Mouse (Mus musculus) midbrain, embryonic 16.5 days (tissue): ENCODE data around the gene Oca2. TPM values are rescaled to one million over a fixed set of nuclear protein-coding genes. Genes with fewer than 3 reads are reported as not detected.
A peak's percentile ranks its signal among the peaks of the same experiment; 100 is the strongest.

Experiments
- ATAC-seq: fragments of 200-750 bp; cut with Nextera tagmentation; 2 replicates; pipeline ENCODE4 v1.8.0; 2017; ENCODE audit warnings: moderate TSS enrichment
- H3K27ac ChIP-seq: fragments of 300-500 bp; sonication (generic); 2 replicates; pipeline ENCODE4 v1.5.1; 2014; ENCODE audit warnings: mild to moderate bottlenecking, low read length, mixed read lengths
- H3K27me3 ChIP-seq: fragments of 300-500 bp; sonication (generic); 2 replicates; pipeline ENCODE4 v1.6.1; 2014; ENCODE audit warnings: low read depth, low read length, mixed read lengths; ENCODE audit not compliant: control insufficient read depth, insufficient read depth
- H3K36me3 ChIP-seq: fragments of 300-500 bp; sonication (generic); 2 replicates; pipeline ENCODE4 v1.6.1; 2014; ENCODE audit warnings: mild to moderate bottlenecking, low read length, moderate library complexity, mixed read lengths; ENCODE audit not compliant: control insufficient read depth, insufficient read depth
- H3K4me1 ChIP-seq: fragments of 300-500 bp; sonication (generic); 2 replicates; pipeline ENCODE4 v1.6.1; 2014; ENCODE audit warnings: mild to moderate bottlenecking, low read length, mixed read lengths; ENCODE audit not compliant: control insufficient read depth, insufficient read depth
- H3K4me2 ChIP-seq: fragments of 300-500 bp; sonication (generic); 2 replicates; pipeline ENCODE4 v1.6.1; 2014; ENCODE audit warnings: mild to moderate bottlenecking, low read length, mixed read lengths
- H3K4me3 ChIP-seq: fragments of 300-500 bp; sonication (generic); 2 replicates; pipeline ENCODE4 v1.5.1; 2014; ENCODE audit warnings: low read depth, mild to moderate bottlenecking, low read length, moderate library complexity, mixed read lengths
- H3K9ac ChIP-seq: fragments of 300-500 bp; sonication (generic); 2 replicates; pipeline ENCODE4 v1.6.1; 2014; ENCODE audit warnings: low read depth, low read length, mixed read lengths
- H3K9me3 ChIP-seq: fragments of 300-500 bp; sonication (generic); replicated peaks from 2 replicates; pipeline ENCODE4 v1.6.1; 2014; ENCODE audit warnings: mild to moderate bottlenecking, low read length, mixed read lengths; ENCODE audit not compliant: control insufficient read depth, poor library complexity, severe bottlenecking
- WGBS: fragments of 180-500 bp; shearing (Covaris S2); extraction: QIAGEN DNeasy Blood & Tissue Kit; methylation state at CpG from one replicate; pipeline ENCODE4 v1.1.7; 2014; 5-methylcytosine and 5-hydroxymethylcytosine counted together
- polyA plus RNA-seq: library from polyadenylated mRNA; unstranded; fragments of >200 nt; fragmentation: Nextera tagmentation; extraction: Ambion mirVana; gene quantifications from 2 replicates; pipeline ENCODE4 v1.2.1, GENCODE M21; 2015

The Oca2 gene
- polyA plus RNA-seq, 1 experiment from 2014 or later = 0.21 TPM

DNA sequence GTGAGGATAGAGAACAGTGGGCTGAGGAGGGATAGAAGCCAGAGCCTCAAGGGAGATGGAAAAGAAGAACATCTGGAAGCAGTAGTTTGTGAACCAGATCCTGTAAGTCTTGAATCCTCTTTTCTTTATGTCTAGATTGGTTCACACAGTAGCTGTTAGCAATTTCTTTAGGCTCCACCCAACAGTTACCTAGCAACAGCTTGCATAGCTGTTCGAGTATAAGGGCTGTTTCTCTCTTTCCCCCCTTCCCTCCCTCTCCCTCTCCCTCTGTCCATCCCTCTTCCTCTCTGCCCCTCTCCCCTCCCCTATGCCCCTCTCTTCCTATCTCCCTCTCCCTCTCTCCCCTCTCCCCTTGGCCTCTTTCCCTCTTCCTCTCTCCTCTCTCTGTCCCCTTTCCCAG is 312.2 kb downstream of the Oca2 start:
- H3K9ac ChIP-seq = no peak overlapping the region
- H3K27ac ChIP-seq = no peak overlapping the region
- 0% methylated on average over 1 of the region's 1 CpGs for WGBS
- no peaks in the 10 kb centered on the region for H3K27me3 ChIP-seq
- H3K9me3 ChIP-seq = no peaks in the 10 kb centered on the region
- H3K4me1 ChIP-seq = no peaks in the 10 kb centered on the region
- H3K4me2 ChIP-seq = no peak overlapping the region
- H3K36me3 ChIP-seq = no peaks in the 10 kb centered on the region
- ATAC-seq = 0 out of 2 replicates have a peak, but pooled peaks have one; percentile 54
- no peak overlapping the region for H3K4me3 ChIP-seq

Other genes with a start within 250 kb of the Oca2 start
- gene Nipa1, start 219.8 kb upstream of the Oca2 start, polyA plus RNA-seq = 32.0 and 33.2 TPM in 2 replicates
- gene Herc2, start 189.6 kb upstream of the Oca2 start, polyA plus RNA-seq = 51.5 and 53.1 TPM in 2 replicates